Mouse (Mus musculus) midbrain, embryonic 13.5 days (tissue): Measurements from ENCODE around the gene Strbp. TPM values are rescaled to one million over a fixed set of nuclear protein-coding genes. Genes with fewer than 3 reads are reported as not detected.

ENCODE experiments used
- ATAC-seq: fragments of 200-750 bp; cut with Nextera tagmentation; 2 replicates; pipeline ENCODE4 v1.8.0; 2017; ENCODE audit warnings: mild to moderate bottlenecking, moderate TSS enrichment, moderate library complexity
- H3K27ac ChIP-seq: fragments of 300-500 bp; sonication (generic); 2 replicates; pipeline ENCODE4 v1.5.1; 2015; ENCODE audit warnings: inconsistent platforms, mild to moderate bottlenecking, moderate library complexity
- H3K27me3 ChIP-seq: fragments of 300-500 bp; sonication (generic); 2 replicates; pipeline ENCODE4 v1.6.1; 2015; ENCODE audit warnings: mild to moderate bottlenecking, inconsistent platforms
- H3K36me3 ChIP-seq: fragments of 300-500 bp; sonication (generic); 2 replicates; pipeline ENCODE4 v1.6.1; 2015; ENCODE audit warnings: mild to moderate bottlenecking, inconsistent platforms
- H3K4me1 ChIP-seq: fragments of 300-500 bp; sonication (generic); replicated peaks from 2 replicates; pipeline ENCODE4 v1.6.1; 2015; ENCODE audit warnings: inconsistent platforms
- H3K4me2 ChIP-seq: fragments of 300-500 bp; sonication (generic); replicated peaks from 2 replicates; pipeline ENCODE4 v1.6.1; 2015; ENCODE audit warnings: moderate library complexity, mild to moderate bottlenecking, inconsistent platforms
- H3K4me3 ChIP-seq: fragments of 300-500 bp; sonication (generic); replicated peaks from 2 replicates; pipeline ENCODE4 v1.5.1; 2015; ENCODE audit warnings: mild to moderate bottlenecking, inconsistent platforms
- H3K9ac ChIP-seq: fragments of 300-500 bp; sonication (generic); replicated peaks from 2 replicates; pipeline ENCODE4 v1.6.1; 2015; ENCODE audit warnings: mild to moderate bottlenecking, inconsistent platforms
- H3K9me3 ChIP-seq: fragments of 300-500 bp; sonication (generic); 2 replicates; pipeline ENCODE4 v1.6.1; 2016; ENCODE audit warnings: mild to moderate bottlenecking, inconsistent platforms
- WGBS: fragments of 180-500 bp; shearing (Covaris S2); methylation state at CpG from one replicate; pipeline ENCODE4 v1.1.7; 2015; 5-methylcytosine and 5-hydroxymethylcytosine counted together
- polyA plus RNA-seq: library from polyadenylated mRNA; unstranded; fragments of >200 nt; fragmentation: Nextera tagmentation; extraction: Ambion mirVana; gene quantifications from 2 replicates; pipeline ENCODE4 v1.2.1, GENCODE M21; 2015

Strbp gene
- polyA plus RNA-seq, 1 experiment from 2014 or later, result 123 TPM

DNA sequence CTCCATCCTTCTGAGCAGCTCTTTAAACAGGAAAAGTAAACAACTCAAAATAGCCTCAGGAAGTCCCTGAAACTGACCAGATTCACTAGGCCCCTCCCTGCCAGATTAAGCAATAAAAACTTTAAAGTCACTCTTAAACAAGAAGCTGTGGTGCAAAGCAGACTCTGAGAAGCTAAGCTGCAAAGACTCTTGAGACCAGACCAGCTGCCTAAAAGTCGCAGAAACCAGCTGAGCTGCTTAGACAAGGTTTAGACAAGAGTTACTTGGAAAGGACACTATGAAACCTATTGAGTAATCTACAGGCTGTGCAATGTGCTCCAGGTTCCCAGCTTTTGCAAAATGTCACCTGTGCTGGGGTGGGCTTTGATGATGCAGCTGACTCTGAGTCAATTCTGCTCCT, 16.6 kb downstream of the Strbp start:
- Histone ChIP-seq H3K4me1 (peaks cover 4% of the 10 kb centered on the region), H3K9ac (no peak overlapping the region), H3K27ac (no peak overlapping the region), H3K9me3 (no peaks in the 10 kb centered on the region), H3K4me3 (no peak overlapping the region), H3K4me2 (no peak overlapping the region), H3K36me3 (no peaks in the 10 kb centered on the region), H3K27me3 (no peaks in the 10 kb centered on the region)
- WGBS, result 92% methylated on average over 1 of the region's 1 CpGs
- no peak for ATAC-seq

DNA sequence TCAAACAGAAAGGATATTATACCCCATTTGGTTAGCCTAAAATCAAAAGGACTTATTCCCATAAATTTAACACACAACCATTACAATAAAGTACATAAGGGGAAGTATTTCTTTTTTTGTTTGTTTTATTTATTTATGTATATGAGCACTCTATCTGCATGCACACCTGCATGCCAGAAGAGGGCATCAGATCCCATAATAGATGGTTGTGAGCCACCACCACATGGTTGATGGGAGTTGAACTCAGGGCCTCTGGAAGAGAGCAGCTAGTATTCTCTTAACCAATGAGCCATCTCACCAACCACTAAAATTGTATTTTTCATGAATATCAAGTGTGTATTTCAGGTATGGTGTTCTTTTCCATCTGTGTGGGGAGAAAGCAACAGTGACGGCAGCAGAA, 18.8 kb downstream of the Strbp start:
- Histone ChIP-seq H3K27ac (no peak overlapping the region), H3K4me3 (no peak overlapping the region), H3K27me3 (no peaks in the 10 kb centered on the region), H3K36me3 (no peaks in the 10 kb centered on the region), H3K4me2 (no peak overlapping the region), H3K9ac (no peak overlapping the region), H3K4me1 (no peaks in the 10 kb centered on the region), H3K9me3 (no peaks in the 10 kb centered on the region)
- 95% methylated on average over 1 of the region's 1 CpGs for WGBS
- ATAC-seq, result no peak

DNA sequence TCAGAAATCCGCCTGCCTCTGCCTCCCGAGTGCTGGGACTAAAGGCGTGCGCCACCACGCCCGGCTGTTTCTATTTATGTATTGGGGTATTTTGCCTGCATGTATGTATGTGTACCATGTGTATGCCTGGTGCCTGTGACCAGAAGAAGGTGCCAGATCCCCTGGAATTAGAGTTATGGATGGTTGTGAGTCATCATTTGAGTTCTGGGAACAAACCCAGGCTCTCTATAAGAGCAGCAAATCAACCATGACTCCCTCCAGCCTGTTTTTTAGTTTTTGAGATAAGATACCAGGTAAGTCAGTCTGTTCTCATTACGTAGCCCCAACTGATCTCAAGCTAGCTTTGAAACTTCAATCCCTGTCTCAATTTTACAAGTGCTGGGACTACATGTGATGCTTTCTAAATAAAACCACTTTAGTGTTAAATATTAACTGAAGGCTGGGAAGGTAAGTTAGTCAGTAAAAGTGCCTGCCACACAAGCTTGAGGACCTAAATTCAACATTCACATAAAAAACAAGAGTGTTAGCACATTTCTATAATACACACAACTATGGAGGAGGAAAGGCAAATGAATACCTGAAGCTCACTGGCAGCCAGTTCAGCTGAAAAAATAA, 21.4 kb downstream of the Strbp start:
- H3K36me3 ChIP-seq, result no peaks in the 10 kb centered on the region
- H3K4me3 ChIP-seq, result no peak overlapping the region
- 97% methylated on average over 7 of the region's 7 CpGs for whole genome bisulfite sequencing
- ATAC-seq, result no peak
- H3K27me3 ChIP-seq, result no peaks in the 10 kb centered on the region
- H3K4me2 ChIP-seq, result no peak overlapping the region
- H3K9ac ChIP-seq, result no peak overlapping the region
- no peaks in the 10 kb centered on the region for H3K9me3 ChIP-seq
- H3K27ac ChIP-seq, result no peak overlapping the region
- H3K4me1 ChIP-seq, result no peaks in the 10 kb centered on the region

DNA sequence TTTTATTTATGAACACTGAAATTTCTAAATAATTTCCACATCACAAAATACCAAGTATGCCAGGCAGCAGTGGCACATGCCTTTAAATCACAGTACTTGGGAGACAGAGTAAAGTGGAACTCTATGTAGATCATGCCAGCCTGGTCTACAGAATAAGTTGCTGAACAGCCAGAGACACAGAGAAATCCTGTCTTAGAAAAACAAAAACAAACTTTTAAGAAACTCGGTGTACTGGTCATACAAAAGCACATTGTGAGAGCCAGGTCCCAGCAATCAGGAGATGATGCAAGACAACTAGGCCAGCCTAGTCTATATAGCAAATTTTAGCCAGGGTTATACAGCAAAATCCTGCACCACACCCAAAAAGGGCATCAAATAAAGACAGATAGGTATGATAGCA, 52.6 kb downstream of the Strbp start:
- 85% methylated on average over 1 of the region's 1 CpGs for WGBS
- H3K4me1 ChIP-seq, result no peaks in the 10 kb centered on the region
- no peaks in the 10 kb centered on the region for H3K9me3 ChIP-seq
- no peak overlapping the region for H3K9ac ChIP-seq
- ATAC-seq, result no peak
- no peaks in the 10 kb centered on the region for H3K27me3 ChIP-seq
- no peak overlapping the region for H3K4me2 ChIP-seq
- H3K27ac ChIP-seq, result no peak overlapping the region
- H3K4me3 ChIP-seq, result no peak overlapping the region
- H3K36me3 ChIP-seq, result no peaks in the 10 kb centered on the region

DNA sequence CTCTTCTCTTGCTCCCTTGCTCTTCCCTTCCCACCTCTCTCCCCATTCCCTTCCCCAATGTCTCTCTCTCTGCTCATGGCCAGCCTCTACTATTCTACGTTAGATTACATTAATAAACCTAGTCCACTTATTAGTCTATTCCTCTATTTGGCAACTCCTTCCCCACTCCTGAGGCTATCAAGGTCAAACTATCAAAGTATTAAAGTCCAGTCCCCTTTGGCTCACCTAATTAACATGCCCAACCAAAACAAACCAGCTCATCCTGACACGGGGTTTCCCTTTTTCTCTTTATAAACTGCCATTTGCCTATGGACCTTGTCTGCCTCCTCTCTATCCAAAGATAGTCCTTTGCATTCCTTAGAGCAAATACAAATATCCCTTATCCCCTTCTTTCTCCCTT, 54.1 kb downstream of the Strbp start:
- no peak overlapping the region for H3K9ac ChIP-seq
- no peaks in the 10 kb centered on the region for H3K36me3 ChIP-seq
- no peak overlapping the region for H3K4me3 ChIP-seq
- no peak overlapping the region for H3K4me2 ChIP-seq
- ATAC-seq, result no peak
- 85% methylated on average over 2 of the region's 2 CpGs for whole genome bisulfite sequencing
- no peaks in the 10 kb centered on the region for H3K27me3 ChIP-seq
- H3K27ac ChIP-seq, result no peak overlapping the region
- H3K9me3 ChIP-seq, result no peaks in the 10 kb centered on the region
- H3K4me1 ChIP-seq, result no peaks in the 10 kb centered on the region

DNA sequence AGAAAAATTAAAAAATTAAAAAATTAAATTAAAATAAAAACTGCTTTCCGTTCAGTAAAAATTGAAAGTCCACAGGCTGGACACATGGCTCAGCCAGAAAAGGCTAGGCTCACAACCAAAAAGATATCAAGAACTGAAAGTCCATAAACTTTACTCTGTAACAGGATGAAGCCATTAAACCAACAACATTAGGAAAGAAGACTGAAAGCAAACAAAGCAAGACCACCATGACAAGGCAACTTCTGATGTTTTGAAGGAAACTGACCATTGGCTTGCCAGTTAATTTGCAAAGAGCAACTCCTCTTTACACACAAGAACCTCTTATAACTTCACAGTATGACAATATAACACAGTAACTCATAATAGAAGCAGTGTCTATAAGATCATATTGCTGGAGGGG, 54.7 kb downstream of the Strbp start:
- no peak for ATAC-seq
- H3K27me3 ChIP-seq, result no peaks in the 10 kb centered on the region

DNA sequence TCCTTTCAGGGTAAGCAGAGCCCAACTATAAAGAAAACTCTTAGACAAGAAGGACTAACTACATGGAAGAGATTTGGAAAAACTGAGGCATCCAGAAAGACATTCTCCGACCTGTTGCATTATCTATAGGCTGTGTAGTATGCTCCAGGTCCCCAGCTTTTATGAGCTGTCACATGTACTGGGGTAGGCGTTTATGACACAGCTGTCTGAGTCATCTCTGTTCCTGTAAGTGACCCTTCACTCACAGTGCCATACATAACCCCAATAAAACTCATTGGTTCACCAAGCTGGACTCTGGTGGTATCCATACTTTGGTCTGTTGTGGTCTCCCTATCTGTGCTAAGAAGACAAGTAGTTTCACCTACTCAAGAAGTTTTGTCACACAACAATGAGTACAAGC, 80.3 kb downstream of the Strbp start:
- no peak overlapping the region for H3K4me2 ChIP-seq
- no peak overlapping the region for H3K4me3 ChIP-seq
- no peak for ATAC-seq
- H3K27me3 ChIP-seq, result no peaks in the 10 kb centered on the region
- H3K36me3 ChIP-seq, result peaks cover 10% of the 10 kb centered on the region; the same call in 1 of the 2 replicates
- H3K9me3 ChIP-seq, result no peaks in the 10 kb centered on the region
- no peak overlapping the region for H3K27ac ChIP-seq
- WGBS, result 93% methylated on average over 2 of the region's 2 CpGs
- H3K4me1 ChIP-seq, result no peaks in the 10 kb centered on the region
- H3K9ac ChIP-seq, result no peak overlapping the region

More for the DNA sequence above, 54.7 kb downstream of the Strbp start:
- H3K36me3 ChIP-seq, result no peaks in the 10 kb centered on the region
- H3K27ac ChIP-seq, result no peak overlapping the region
- H3K4me2 ChIP-seq, result no peak overlapping the region
- H3K4me3 ChIP-seq, result no peak overlapping the region
- H3K4me1 ChIP-seq, result no peaks in the 10 kb centered on the region
- no peak overlapping the region for H3K9ac ChIP-seq
- WGBS, result 93% methylated on average over 1 of the region's 1 CpGs
- H3K9me3 ChIP-seq, result no peaks in the 10 kb centered on the region

DNA sequence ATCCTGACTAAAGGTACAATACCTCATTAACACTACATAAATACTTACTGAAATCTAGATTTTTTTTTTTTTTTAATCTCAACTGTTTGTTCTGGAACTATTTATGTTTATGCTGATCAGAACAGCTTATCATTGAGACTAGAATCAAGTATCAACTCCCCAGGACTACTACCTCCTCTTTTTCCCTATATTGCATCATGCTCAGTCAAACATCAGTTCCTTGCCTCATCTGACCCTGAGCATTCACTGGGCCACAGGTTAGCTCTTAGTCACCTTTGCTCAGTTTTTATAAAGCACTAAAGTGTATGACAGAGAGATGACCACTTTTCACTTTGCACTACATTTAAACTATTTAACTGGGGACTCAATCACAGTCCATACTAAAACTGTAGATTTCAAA, 115.7 kb downstream of the Strbp start:
- no peak for ATAC-seq
- Histone ChIP-seq H3K4me1 (no peaks in the 10 kb centered on the region), H3K4me3 (no peak overlapping the region), H3K36me3 (peaks cover 26% of the 10 kb centered on the region), H3K9ac (no peak overlapping the region), H3K27me3 (no peaks in the 10 kb centered on the region), H3K27ac (no peak overlapping the region), H3K9me3 (no peaks in the 10 kb centered on the region), H3K4me2 (no peak overlapping the region)

DNA sequence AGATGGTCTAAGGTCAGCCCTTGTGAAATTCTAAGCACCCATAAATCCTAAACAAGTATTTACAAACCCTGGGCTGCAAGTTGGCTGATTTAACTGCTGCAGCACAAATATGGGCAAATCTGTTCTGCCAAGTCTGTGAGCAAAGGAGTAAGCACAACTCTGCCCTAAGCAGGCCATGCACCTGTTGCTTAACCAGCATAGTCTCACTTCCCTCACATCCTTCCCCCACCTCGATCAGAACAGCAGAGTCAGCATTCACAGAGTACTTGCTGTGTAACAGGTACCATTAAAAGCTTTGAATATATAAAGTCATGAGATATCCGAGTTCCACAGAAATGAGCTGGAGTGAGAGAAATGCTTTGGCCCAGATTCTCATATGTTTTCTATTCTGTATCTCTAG, 125.5 kb downstream of the Strbp start:
- Histone ChIP-seq H3K27ac (no peak overlapping the region), H3K4me2 (no peak overlapping the region), H3K9ac (no peak overlapping the region), H3K36me3 (peaks cover 27% of the 10 kb centered on the region), H3K4me1 (no peaks in the 10 kb centered on the region), H3K27me3 (no peaks in the 10 kb centered on the region), H3K4me3 (no peak overlapping the region), H3K9me3 (no peaks in the 10 kb centered on the region)
- 95% methylated on average over 2 of the region's 2 CpGs for WGBS
- no peak for ATAC-seq

DNA sequence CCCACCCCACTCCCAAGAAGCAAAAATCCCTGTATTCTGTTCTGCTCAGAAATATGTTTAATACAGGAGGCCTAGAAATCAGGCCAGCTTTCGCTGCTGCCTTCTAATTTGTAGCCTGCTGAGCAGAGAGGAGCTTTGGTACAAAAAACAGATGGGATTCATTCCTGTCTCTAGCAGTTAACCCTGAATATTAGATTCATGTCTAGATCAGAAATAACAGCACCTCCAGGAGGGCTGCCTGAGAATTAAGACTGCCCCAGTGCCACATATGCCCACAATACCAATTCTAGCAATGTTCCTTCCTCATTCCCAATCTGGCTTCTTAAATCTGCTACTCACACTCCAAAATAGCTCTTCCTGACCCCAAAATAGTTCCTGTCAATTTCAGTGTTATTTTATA, 127.0 kb downstream of the Strbp start:
- Histone ChIP-seq H3K4me2 (no peak overlapping the region), H3K4me3 (no peak overlapping the region), H3K9me3 (no peaks in the 10 kb centered on the region), H3K9ac (no peak overlapping the region), H3K4me1 (no peaks in the 10 kb centered on the region), H3K27ac (no peak overlapping the region), H3K27me3 (no peaks in the 10 kb centered on the region), H3K36me3 (peaks cover 30% of the 10 kb centered on the region)
- WGBS, result 92% methylated on average over 1 of the region's 1 CpGs
- no peak for ATAC-seq

DNA sequence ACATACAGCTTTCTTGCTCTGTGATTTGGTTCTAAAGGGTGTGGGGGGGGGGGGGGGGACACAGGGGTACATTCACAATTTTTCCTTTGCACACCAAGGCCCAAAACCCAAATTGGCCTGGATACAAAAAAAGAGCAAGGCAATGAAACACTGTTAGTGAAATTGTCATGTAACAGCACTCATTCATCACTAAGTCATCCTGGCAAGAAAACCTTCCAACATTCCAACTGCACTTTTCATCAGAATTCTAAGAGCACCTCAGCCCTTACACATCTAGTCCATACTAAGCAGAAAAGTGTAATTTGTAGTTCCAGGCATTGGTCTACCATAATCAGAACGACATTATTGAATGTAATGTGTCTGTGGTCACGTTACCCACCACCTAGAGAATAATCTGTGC, 131.5 kb downstream of the Strbp start:
- no peak for ATAC-seq
- Histone ChIP-seq H3K4me1 (no peaks in the 10 kb centered on the region), H3K9me3 (no peaks in the 10 kb centered on the region), H3K36me3 (peaks cover 47% of the 10 kb centered on the region), H3K27ac (no peak overlapping the region), H3K9ac (no peak overlapping the region), H3K27me3 (no peaks in the 10 kb centered on the region), H3K4me3 (no peak overlapping the region), H3K4me2 (no peak overlapping the region)
- 92% methylated on average over 2 of the region's 2 CpGs for WGBS

DNA sequence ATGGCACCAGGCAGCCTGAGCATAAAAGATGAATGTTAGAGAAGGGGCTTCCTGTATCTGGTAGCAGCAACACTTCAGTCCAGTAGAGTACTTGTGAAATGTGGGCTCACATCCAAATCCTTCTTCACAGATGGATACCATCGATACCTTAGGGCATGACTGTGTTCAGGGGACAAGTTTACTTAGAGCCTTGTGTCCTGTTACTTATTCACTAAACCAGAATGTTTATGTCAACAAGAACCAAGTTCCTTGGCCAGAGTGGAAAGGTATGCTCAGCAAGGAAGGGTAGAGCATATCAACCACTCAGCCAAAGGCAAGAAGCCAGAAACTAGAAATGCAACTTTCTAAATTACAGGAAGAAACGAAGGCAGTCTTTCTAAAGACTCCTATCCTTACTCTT, 133.0 kb downstream of the Strbp start:
- Histone ChIP-seq H3K27me3 (no peaks in the 10 kb centered on the region), H3K27ac (no peak overlapping the region), H3K4me1 (no peaks in the 10 kb centered on the region), H3K4me2 (no peak overlapping the region), H3K36me3 (peaks cover 54% of the 10 kb centered on the region), H3K4me3 (no peak overlapping the region), H3K9ac (no peak overlapping the region), H3K9me3 (no peaks in the 10 kb centered on the region)
- 98% methylated on average over 2 of the region's 2 CpGs for WGBS
- ATAC-seq, result no peak

DNA sequence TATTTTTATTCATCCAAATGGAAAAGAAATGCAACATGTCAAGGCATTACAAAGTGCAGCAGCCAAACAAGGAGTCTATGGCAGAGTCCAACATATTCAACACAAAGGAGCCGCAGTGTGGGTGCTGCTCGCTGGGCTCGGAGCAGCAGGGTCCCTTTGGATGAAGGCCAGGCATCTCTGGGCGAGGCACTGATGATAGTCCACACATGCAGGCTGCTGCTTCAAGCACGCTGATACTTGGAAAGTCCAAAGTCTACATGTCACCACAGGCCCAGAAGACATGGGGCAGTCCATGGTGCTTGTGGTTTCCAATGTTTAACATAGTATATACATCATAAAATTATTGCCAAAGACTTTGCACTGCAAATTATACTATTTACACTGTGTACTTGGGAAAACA, 133.8 kb downstream of the Strbp start:
- H3K4me3 ChIP-seq, result no peak overlapping the region
- no peaks in the 10 kb centered on the region for H3K27me3 ChIP-seq
- no peak overlapping the region for H3K9ac ChIP-seq
- no peaks in the 10 kb centered on the region for H3K9me3 ChIP-seq
- H3K4me2 ChIP-seq, result no peak overlapping the region
- peaks cover 59% of the 10 kb centered on the region for H3K36me3 ChIP-seq
- no peak for ATAC-seq
- 91% methylated on average over 5 of the region's 5 CpGs for WGBS
- H3K27ac ChIP-seq, result no peak overlapping the region
- H3K4me1 ChIP-seq, result no peaks in the 10 kb centered on the region
